Mouse (Mus musculus) CH12F3 (cell line): Measurements from ENCODE around the gene Slc2a4.

Source experiments
- in situ Hi-C: fragments of 300-500 bp; cut with MboI; formaldehyde crosslinking; loops from 2 replicates; pipeline ENCODE4 v1.14.3; 2020; ENCODE audit warnings: low sequenced_read_pairs

Gene Slc2a4

GRCm38 (mm10) chr11:69904311-69904710 lies 43.7 kb downstream of the Slc2a4 start:
- in situ Hi-C loops, result no loop called here

GRCm38 (mm10) chr11:69902972-69903371 lies 45.0 kb downstream of the Slc2a4 start:
- in situ Hi-C loops, result no loop called here

- in situ Hi-C loops, result no loop called here
These were observed 46.0 kb downstream of the Slc2a4 start for GRCm38 (mm10) chr11:69901993-69902392.

GRCm38 (mm10) chr11:69901406-69901846 lies 46.6 kb downstream of the Slc2a4 start:
- in situ Hi-C loops, result no loop called here

GRCm38 (mm10) chr11:69900471-69901405 lies 47.2 kb downstream of the Slc2a4 start, which contains the start of the genes 2810408A11Rik and Neurl4:
2810408A11Rik (minus strand) TSS chr11:69900987.
Neurl4 (plus strand) TSS chr11:69901072.
- in situ Hi-C loops, result no loop called here

GRCm38 (mm10) chr11:69899870-69900269 lies 48.1 kb downstream of the Slc2a4 start:
- in situ Hi-C loops, result no loop called here

- in situ Hi-C loops, result no loop called here
These were observed 52.7 kb downstream of the Slc2a4 start, which contains the start of gene Acap1 for GRCm38 (mm10) chr11:69895291-69895690. Acap1 (minus strand) TSS chr11:69895539.

- in situ Hi-C loops, result no loop called here
These were observed 53.3 kb downstream of the Slc2a4 start for GRCm38 (mm10) chr11:69894671-69895070.
